Mouse (Mus musculus) heart, adult 9 months (tissue): ENCODE results near the gene Krba1.

Experiments
- DNase-seq, 2 experiments: peaks; one replicate each; pipeline ENCODE4 v3.0.0; 2022; ENCODE audit warnings: low spot score in 2 of 2

Krba1 gene

DNA sequence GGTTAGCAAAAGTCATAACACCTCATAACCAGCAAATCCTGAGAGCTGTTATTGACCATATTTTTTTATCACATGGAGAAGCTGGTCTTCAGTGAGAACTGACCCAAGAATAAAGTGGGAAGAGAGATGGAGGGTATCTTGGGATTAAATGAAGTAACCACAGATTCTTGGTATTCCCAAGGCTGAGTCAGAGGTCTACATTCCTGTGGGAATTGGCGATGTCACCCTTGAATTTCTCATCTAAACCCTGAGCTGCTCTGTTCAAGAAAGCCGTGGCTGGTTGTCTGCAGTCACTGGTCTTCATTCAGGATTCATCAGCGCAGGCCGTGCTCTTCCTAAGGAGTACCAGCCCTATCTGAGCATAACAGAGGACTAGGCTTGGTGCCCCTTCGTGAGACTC, 31.6 kb downstream of the Krba1 start:
- no peak for DNase-seq

DNA sequence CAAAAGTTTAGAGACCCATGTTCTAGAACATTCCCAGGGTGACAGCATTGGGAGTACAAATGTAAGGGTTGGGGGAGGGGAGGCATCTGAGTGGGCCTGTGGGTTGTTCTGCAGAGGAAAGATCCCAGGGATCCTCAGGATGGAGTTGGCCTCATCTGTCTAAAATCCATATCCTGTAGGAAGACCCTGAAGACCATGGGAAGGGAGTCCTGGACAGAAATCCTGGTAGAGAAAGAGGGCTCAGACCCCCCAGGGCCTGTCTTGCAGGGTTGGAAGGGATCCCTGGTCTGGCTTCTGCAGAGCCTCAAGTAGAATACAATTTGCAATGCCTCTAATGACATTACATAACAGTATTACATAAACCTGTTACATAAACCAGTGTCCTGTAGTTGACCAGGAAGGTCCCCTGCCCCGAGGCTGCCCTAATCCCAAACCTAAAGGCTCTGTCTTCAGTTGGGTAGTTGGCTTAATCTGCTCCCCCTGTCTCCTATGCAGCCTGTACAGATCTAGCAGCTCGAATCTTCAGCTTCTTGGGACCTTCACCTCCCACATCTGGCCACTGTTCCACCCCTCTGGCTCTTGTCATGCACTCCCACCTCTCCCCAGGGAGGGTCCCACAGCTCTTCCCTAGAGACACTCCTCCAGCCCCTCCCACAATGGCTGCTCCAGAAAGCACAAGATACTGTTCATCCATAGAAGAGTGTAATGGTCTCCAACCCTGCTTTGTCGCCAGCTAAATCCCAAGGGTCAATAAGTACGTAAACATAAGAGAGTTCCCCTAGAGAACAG, 33.6 kb downstream of the Krba1 start:
- DNase-seq: peak; percentile 21 to 53

DNA sequence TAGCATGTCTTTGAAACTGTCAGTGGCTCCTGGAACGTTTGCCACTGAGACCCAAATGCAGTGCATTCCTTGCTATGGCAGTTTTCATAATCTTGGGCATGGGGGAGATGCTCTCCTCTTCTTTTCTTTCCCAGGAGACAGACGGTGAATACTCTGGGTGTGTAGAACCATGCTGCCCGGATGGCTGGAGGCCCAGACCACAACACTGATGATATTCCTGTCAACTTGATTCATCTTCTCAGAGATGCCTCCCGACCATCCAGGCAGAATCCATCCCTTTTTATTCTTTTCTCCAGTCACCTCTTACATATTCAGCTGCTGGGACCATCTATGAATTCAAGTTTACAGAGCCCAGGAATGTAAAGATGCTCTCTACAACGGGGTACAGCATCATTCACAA, 35.4 kb downstream of the Krba1 start:
- no peak for DNase-seq

GRCm38 (mm10) chr6:48432893-48433816, 37.8 kb downstream of the Krba1 start:
- DNase-seq: no peak

DNA sequence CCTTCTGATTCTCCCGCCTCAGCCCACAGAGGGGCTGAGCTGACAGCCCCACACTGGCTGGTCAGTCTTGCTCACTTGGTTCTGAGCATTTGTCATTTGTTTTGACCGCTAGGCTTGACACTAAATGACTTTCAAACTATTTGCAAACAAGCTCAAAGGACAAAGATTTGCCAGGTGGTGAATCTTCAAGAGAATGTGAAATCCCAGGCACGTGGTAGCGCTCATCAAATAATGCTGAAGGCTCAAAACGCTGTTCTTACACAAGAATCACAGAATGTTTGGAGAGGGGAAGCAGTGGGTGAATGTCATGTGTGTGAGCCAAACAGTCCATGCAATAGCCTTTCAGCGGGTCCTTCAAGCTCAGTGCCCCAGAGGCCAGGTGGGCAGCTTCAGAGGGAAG, 39.3 kb downstream of the Krba1 start:
- no peak for DNase-seq

DNA sequence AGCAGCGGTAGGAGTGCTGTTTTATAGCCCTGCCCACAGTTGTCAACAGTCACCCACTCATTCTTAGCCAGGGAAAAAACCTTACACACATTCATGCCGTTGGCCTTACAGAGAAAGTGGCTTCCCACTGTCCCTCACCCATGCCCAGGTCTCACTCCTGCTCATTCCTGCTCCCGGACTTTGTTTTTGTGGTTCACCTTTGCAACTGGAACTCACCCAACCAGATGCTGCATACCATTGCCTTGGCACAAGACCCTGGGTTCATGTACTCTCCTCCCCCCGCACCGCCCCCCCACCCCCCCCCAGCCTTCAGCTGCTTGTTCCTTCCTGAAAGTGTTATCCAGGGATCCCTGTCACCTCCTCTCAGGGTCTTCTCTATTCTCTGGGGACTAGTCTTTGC, 39.7 kb downstream of the Krba1 start:
- no peak for DNase-seq

GRCm38 (mm10) chr6:48435706-48436349, 40.4 kb downstream of the Krba1 start:
- no peak for DNase-seq

DNA sequence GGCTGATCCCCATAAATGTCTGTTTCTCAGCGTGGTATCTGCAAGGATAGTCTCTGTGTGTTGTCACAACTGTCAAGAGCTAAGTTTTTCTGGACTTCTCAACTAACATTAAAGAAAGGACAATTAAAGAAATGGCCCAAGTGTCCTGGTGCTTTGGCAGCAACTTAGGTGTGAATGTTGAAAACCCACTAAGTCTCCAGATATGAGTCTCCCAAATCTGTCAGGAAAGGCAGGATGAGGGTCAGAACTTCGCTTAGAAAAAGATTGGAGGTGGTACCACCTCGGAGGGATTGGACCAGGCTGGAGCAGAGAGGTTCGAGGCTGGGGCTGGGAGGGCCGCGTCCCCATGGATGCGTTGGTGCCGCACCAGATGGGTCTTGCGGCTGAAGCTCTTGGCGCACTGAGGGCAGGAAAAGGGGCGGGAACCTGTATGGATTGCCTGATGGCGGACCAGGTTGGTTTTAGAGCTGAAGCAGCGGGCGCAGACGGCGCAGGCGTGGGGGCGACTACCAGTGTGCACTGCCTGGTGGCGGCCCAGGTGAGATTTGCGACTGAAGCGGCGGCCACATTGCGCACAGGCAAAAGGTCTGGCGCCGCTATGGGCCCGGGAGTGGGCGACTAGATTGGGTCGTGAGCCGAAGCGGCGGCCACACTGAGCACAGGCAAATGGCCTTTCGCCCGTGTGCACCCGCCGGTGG, 42.4 kb downstream of the Krba1 start:
- no peak for DNase-seq

GRCm38 (mm10) chr6:48438475-48439125, 43.2 kb downstream of the Krba1 start:
- no peak for DNase-seq

DNA sequence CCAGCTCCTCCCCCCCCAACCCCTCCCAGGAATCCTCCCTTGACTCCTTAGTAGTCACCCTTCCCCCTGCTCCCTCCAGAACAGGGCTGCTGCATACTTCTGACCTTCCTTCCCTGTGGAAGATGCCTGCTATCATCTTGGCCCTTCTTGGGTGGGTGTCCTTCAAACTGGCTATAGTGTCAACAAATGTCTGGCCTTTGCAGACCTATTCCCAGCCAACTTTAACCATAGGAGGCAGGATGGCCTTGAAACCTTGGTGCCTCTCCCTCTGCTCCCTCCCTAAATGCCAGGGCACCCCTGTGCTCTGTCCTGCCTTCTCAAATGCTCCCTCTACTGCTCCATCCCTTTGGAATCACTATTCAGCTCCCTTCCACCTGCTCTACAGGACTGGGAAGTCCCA, 44.3 kb downstream of the Krba1 start:
- DNase-seq: no peak

DNA sequence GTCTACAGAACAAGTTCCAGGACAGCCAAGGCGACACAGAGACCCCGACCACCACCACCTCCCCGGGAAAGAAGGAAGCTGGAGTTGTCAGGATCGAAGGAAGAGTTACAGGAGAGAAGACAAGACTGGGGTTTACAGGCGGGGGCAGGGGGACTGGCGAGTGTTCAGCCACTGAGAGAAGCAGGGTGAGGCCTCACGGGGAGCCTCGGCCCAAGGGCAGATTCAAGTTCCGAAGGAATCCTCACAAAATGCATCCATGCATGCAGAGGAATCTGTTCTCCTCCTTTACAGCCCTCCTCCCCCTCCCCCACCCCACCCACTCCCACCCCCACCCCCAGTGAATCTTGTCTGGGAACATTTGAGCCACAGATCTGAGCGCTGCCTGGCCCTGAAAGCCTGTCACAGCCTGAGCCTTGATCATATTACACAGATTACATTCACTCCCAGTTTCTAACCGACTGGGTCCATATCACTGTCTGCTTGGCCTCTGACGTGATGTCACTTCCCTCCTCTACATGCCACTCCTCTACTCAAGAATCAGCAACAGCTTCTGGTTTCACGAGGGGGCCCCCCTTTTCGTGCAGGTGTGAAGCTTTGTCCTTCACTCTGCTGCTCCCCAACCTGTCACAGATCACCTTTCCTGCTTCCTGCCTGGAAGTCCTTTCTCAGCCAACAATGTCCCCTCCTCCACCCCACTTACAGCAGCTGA, 45.1 kb downstream of the Krba1 start:
- DNase-seq: no peak

DNA sequence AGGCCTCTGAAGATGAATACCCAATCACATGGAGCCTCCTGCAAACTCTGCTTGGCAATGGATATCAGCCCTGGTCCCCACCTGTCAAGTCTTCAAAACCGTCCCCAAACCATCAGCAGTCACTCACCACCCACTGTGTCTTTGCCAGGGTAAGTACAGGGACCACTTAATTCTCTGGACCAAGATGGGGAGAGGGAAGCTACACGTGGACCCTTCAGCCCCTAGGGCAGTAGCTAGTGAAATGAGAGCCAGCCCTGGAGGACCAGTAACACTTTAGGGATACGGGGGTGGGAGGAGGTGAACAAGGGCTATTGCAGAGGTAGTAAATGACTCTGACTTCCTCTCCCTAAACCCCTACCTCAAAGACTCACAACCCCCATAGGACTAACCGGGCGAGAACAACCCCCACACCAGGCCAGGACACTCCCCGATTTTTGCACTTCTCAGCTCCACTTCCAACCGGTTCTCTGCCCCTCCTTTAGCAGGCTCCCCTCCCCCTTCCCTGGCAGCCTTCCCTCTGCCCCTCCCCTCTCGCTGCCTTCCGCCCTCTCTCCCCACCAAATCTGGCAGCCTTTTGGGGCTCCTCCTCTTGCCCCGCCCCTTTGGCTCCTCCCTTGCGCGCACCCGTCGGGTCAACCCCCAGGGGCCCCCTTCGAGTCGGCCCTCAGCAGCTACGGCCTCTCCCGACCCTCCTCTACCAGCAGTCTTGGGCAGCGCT, 48.4 kb downstream of the Krba1 start:
- DNase-seq: peak; percentile 94

GRCm38 (mm10) chr6:48444310-48445180, 49.2 kb downstream of the Krba1 start:
- DNase-seq: peak in 1 of 2 experiments; percentile 71

GRCm38 (mm10) chr6:48445181-48446101, 50.1 kb downstream of the Krba1 start, which contains the start of gene Zfp467:
Gene Zfp467, minus strand, starts transcription at chr6:48445825.
- peak; percentile 63 to 67 for DNase-seq

- DNase-seq: peak; percentile 48 to 59
These were observed 50.9 kb downstream of the Krba1 start for GRCm38 (mm10) chr6:48446256-48446655.

DNA sequence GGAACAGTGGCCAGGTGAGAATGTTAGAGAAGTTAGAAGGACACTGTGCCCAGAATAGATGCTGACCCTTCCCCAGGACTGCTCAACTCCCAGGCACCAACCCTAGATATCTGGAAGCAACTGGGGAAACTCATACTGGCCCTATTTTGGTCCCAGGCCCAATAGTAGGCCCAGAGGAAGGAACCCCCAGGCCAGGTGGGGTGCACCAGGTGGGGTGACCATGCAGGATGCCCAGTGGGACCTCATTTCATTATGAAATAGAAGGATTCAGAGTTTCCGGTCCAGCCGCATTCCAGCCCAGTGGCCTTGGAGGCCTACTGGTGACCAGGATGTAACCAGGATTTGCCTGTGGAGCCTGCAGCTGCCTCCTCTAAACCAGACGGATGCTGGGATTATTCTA, 51.5 kb downstream of the Krba1 start:
- DNase-seq: no peak

DNA sequence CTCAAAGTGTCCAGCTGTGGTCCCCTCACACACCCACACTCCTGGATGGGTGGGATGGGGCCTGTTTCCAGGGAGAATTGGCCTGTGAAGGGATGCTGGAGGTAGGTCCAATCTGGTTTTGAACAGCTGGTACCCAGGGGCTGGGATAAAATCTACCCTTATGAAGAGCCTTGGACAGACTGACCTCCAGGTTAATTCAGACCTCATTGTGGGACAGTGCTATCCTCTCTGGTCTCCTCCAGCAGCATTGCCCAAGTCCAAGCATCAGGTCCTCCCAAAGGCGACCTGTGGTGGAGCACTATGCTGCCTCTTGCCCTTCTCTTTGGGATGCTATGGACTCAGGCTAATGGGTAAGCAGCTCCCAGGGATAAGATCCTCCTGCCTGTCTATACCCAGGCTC, 52.5 kb downstream of the Krba1 start, which contains the start of gene Sspo:
Sspo (plus strand) TSS at position 301 of the 400 bp plus-strand sequence.
- DNase-seq: no peak

DNA sequence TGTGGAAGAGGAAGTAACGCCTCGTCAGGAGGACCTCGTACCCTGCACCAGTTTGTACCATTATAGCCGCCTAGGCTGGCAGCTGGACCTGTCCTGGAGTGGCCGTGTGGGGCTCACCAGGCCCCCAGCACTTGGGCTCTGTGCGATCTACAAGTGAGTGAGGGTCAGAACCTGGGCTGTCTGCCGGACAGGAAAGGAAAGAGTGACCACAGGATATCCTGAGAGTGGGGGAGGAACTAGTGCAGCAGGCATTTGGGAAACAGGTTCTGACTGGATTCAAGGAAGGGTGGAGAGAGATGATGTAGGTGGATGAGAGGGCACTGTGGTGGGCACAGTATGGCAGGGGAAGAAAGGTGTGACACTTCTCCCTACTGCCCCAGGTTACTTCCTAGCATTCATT, 53.1 kb downstream of the Krba1 start:
- peak in 1 of 2 experiments; percentile 41 for DNase-seq
